Mouse (Mus musculus) midbrain, embryonic 13.5 days (tissue): Measurements from ENCODE around the gene Wdr83. TPM values are rescaled to one million over a fixed set of nuclear protein-coding genes. Genes with fewer than 3 reads are reported as not detected.
"Not testable (repeated sequence)": the region's sequence is repeated elsewhere in the genome, so short reads cannot be mapped to it uniquely, and the experiment has no call there.

Experiments
- ATAC-seq: fragments of 200-750 bp; cut with Nextera tagmentation; 2 replicates; pipeline ENCODE4 v1.8.0; 2017; ENCODE audit warnings: mild to moderate bottlenecking, moderate TSS enrichment, moderate library complexity
- H3K27ac ChIP-seq: fragments of 300-500 bp; sonication (generic); 2 replicates; pipeline ENCODE4 v1.5.1; 2015; ENCODE audit warnings: inconsistent platforms, mild to moderate bottlenecking, moderate library complexity
- H3K27me3 ChIP-seq: fragments of 300-500 bp; sonication (generic); 2 replicates; pipeline ENCODE4 v1.6.1; 2015; ENCODE audit warnings: mild to moderate bottlenecking, inconsistent platforms
- H3K36me3 ChIP-seq: fragments of 300-500 bp; sonication (generic); 2 replicates; pipeline ENCODE4 v1.6.1; 2015; ENCODE audit warnings: mild to moderate bottlenecking, inconsistent platforms
- H3K4me1 ChIP-seq: fragments of 300-500 bp; sonication (generic); replicated peaks from 2 replicates; pipeline ENCODE4 v1.6.1; 2015; ENCODE audit warnings: inconsistent platforms
- H3K4me2 ChIP-seq: fragments of 300-500 bp; sonication (generic); replicated peaks from 2 replicates; pipeline ENCODE4 v1.6.1; 2015; ENCODE audit warnings: moderate library complexity, mild to moderate bottlenecking, inconsistent platforms
- H3K4me3 ChIP-seq: fragments of 300-500 bp; sonication (generic); replicated peaks from 2 replicates; pipeline ENCODE4 v1.5.1; 2015; ENCODE audit warnings: mild to moderate bottlenecking, inconsistent platforms
- H3K9ac ChIP-seq: fragments of 300-500 bp; sonication (generic); replicated peaks from 2 replicates; pipeline ENCODE4 v1.6.1; 2015; ENCODE audit warnings: mild to moderate bottlenecking, inconsistent platforms
- H3K9me3 ChIP-seq: fragments of 300-500 bp; sonication (generic); 2 replicates; pipeline ENCODE4 v1.6.1; 2016; ENCODE audit warnings: mild to moderate bottlenecking, inconsistent platforms
- WGBS: fragments of 180-500 bp; shearing (Covaris S2); methylation state at CpG from one replicate; pipeline ENCODE4 v1.1.7; 2015; 5-methylcytosine and 5-hydroxymethylcytosine counted together
- polyA plus RNA-seq: library from polyadenylated mRNA; unstranded; fragments of >200 nt; fragmentation: Nextera tagmentation; extraction: Ambion mirVana; gene quantifications from 2 replicates; pipeline ENCODE4 v1.2.1, GENCODE M21; 2015

Wdr83 gene
- 64.1 and 68.8 TPM in 2 replicates for polyA plus RNA-seq

- ATAC-seq = peak; percentile 40
- H3K4me2 ChIP-seq = peak within 1 kb of the TSS; percentile 96
- peak within 1 kb of the TSS; percentile 82 for H3K4me3 ChIP-seq
- peaks cover 36% of the 10 kb centered on the region for H3K4me1 ChIP-seq
- no peaks in the 10 kb centered on the region for H3K9me3 ChIP-seq
- peak within 1 kb of the TSS; percentile 40; the same call in 1 of the 2 replicates for H3K27ac ChIP-seq
- H3K36me3 ChIP-seq = peaks cover 24% of the 10 kb centered on the region
- no peaks in the 10 kb centered on the region for H3K27me3 ChIP-seq
- H3K9ac ChIP-seq = peak within 1 kb of the TSS; percentile 88
- WGBS = 3% methylated on average over 9 of the region's 9 CpGs
These were observed at the start of gene Wdr83 for GRCm38 (mm10) chr8:85081216-85081555. Gene Wdr83 (minus strand): TSS chr8:85081306.

GRCm38 (mm10) chr8:85123691-85124090 is 42.6 kb upstream of the Wdr83 start:
- WGBS = 90% methylated on average over 8 of the region's 8 CpGs
- Histone ChIP-seq H3K27ac (no peak overlapping the region), H3K4me1 (peaks cover 6% of the 10 kb centered on the region; the same call in 1 of the 2 replicates), H3K4me2 (no peak overlapping the region), H3K36me3 (no peaks in the 10 kb centered on the region), H3K27me3 (no peaks in the 10 kb centered on the region), H3K4me3 (no peak overlapping the region), H3K9me3 (no peaks in the 10 kb centered on the region), H3K9ac (no peak overlapping the region)
- ATAC-seq = no peak

- WGBS = 82% methylated on average over 3 of the region's 3 CpGs
- no peak within 1 kb of the TSS for H3K9ac ChIP-seq
- H3K4me1 ChIP-seq = peaks cover 8% of the 10 kb centered on the region; the same call in 1 of the 2 replicates
- H3K27ac ChIP-seq = no peak within 1 kb of the TSS
- no peaks in the 10 kb centered on the region for H3K27me3 ChIP-seq
- no peak within 1 kb of the TSS for H3K4me2 ChIP-seq
- H3K36me3 ChIP-seq = no peaks in the 10 kb centered on the region
- H3K9me3 ChIP-seq = no peaks in the 10 kb centered on the region
- no peak for ATAC-seq
- no peak within 1 kb of the TSS for H3K4me3 ChIP-seq
These were observed 41.9 kb upstream of the Wdr83 start, which contains the start of gene Zfp791 for GRCm38 (mm10) chr8:85122995-85123394. Gene Zfp791 (minus strand): TSS chr8:85123095.

- 77% methylated on average over 5 of the region's 5 CpGs for WGBS
- not testable (repeated sequence) for H3K4me2 ChIP-seq, H3K9ac ChIP-seq, H3K9me3 ChIP-seq, H3K27ac ChIP-seq, H3K27me3 ChIP-seq, H3K4me1 ChIP-seq, H3K36me3 ChIP-seq, H3K4me3 ChIP-seq
- peak; percentile 34; the same call in 1 of the 2 replicates for ATAC-seq
These were observed 39.1 kb upstream of the Wdr83 start for GRCm38 (mm10) chr8:85120251-85120650.

- peak overlapping the region; percentile 62 for H3K27ac ChIP-seq
- peaks cover 8% of the 10 kb centered on the region; the same call in 1 of the 2 replicates for H3K4me1 ChIP-seq
- no peaks in the 10 kb centered on the region for H3K27me3 ChIP-seq
- H3K36me3 ChIP-seq = no peaks in the 10 kb centered on the region
- H3K4me2 ChIP-seq = peak overlapping the region; percentile 85
- no peaks in the 10 kb centered on the region for H3K9me3 ChIP-seq
- 8% methylated on average over 37 of the region's 37 CpGs for whole genome bisulfite sequencing
- ATAC-seq = peak; percentile 93
- peak overlapping the region; percentile 79 for H3K9ac ChIP-seq
- H3K4me3 ChIP-seq = peak overlapping the region; percentile 67
These were observed 38.2 kb upstream of the Wdr83 start for GRCm38 (mm10) chr8:85119052-85119981.

GRCm38 (mm10) chr8:85116984-85117383 is 35.9 kb upstream of the Wdr83 start:
- peaks cover 7% of the 10 kb centered on the region for H3K36me3 ChIP-seq
- WGBS = 95% methylated on average over 7 of the region's 7 CpGs
- no peak for ATAC-seq
- no peak overlapping the region for H3K9ac ChIP-seq
- H3K4me3 ChIP-seq = no peak overlapping the region
- H3K27ac ChIP-seq = no peak overlapping the region
- no peak overlapping the region for H3K4me2 ChIP-seq
- peaks cover 8% of the 10 kb centered on the region; the same call in 1 of the 2 replicates for H3K4me1 ChIP-seq
- no peaks in the 10 kb centered on the region for H3K27me3 ChIP-seq
- H3K9me3 ChIP-seq = no peaks in the 10 kb centered on the region

GRCm38 (mm10) chr8:85115501-85115900 is 34.4 kb upstream of the Wdr83 start:
- Histone ChIP-seq H3K4me1 (peaks cover 8% of the 10 kb centered on the region; the same call in 1 of the 2 replicates), H3K4me2 (no peak overlapping the region), H3K4me3 (no peak overlapping the region), H3K9ac (no peak overlapping the region), H3K36me3 (peaks cover 22% of the 10 kb centered on the region), H3K9me3 (no peaks in the 10 kb centered on the region), H3K27ac (no peak overlapping the region), H3K27me3 (no peaks in the 10 kb centered on the region)
- no peak for ATAC-seq
- WGBS = 73% methylated on average over 4 of the region's 4 CpGs

GRCm38 (mm10) chr8:85113241-85113640 is 32.1 kb upstream of the Wdr83 start:
- no peak for ATAC-seq
- Histone ChIP-seq H3K9ac (no peak overlapping the region), H3K27me3 (no peaks in the 10 kb centered on the region), H3K4me1 (no peaks in the 10 kb centered on the region), H3K27ac (no peak overlapping the region), H3K9me3 (no peaks in the 10 kb centered on the region), H3K36me3 (peaks cover 39% of the 10 kb centered on the region), H3K4me2 (no peak overlapping the region), H3K4me3 (no peak overlapping the region)
- 97% methylated on average over 10 of the region's 10 CpGs for WGBS

- H3K27me3 ChIP-seq = no peaks in the 10 kb centered on the region
- H3K9me3 ChIP-seq = no peaks in the 10 kb centered on the region
- H3K4me2 ChIP-seq = no peak overlapping the region
- peaks cover 39% of the 10 kb centered on the region for H3K36me3 ChIP-seq
- 81% methylated on average over 4 of the region's 4 CpGs for WGBS
- no peak for ATAC-seq
- no peak overlapping the region for H3K27ac ChIP-seq
- no peak overlapping the region for H3K4me3 ChIP-seq
- H3K9ac ChIP-seq = no peak overlapping the region
- no peaks in the 10 kb centered on the region for H3K4me1 ChIP-seq
These were observed 19.1 kb upstream of the Wdr83 start for GRCm38 (mm10) chr8:85100076-85100665.

GRCm38 (mm10) chr8:85096850-85097249 is 15.7 kb upstream of the Wdr83 start:
- no peak overlapping the region for H3K4me3 ChIP-seq
- no peak overlapping the region for H3K27ac ChIP-seq
- WGBS = 97% methylated on average over 4 of the region's 4 CpGs
- no peak overlapping the region for H3K4me2 ChIP-seq
- no peak for ATAC-seq
- H3K36me3 ChIP-seq = peaks cover 58% of the 10 kb centered on the region
- no peaks in the 10 kb centered on the region for H3K27me3 ChIP-seq
- no peak overlapping the region for H3K9ac ChIP-seq
- H3K9me3 ChIP-seq = no peaks in the 10 kb centered on the region
- no peaks in the 10 kb centered on the region for H3K4me1 ChIP-seq

GRCm38 (mm10) chr8:85096196-85096595 is 15.1 kb upstream of the Wdr83 start:
- Histone ChIP-seq H3K4me2 (no peak overlapping the region), H3K4me1 (no peaks in the 10 kb centered on the region), H3K9me3 (no peaks in the 10 kb centered on the region), H3K27me3 (no peaks in the 10 kb centered on the region), H3K4me3 (no peak overlapping the region), H3K27ac (no peak overlapping the region), H3K9ac (no peak overlapping the region), H3K36me3 (peaks cover 61% of the 10 kb centered on the region)
- 94% methylated on average over 16 of the region's 16 CpGs for WGBS
- ATAC-seq = no peak

GRCm38 (mm10) chr8:85095566-85095965 is 14.5 kb upstream of the Wdr83 start:
- Histone ChIP-seq H3K4me1 (no peaks in the 10 kb centered on the region), H3K27me3 (no peaks in the 10 kb centered on the region), H3K27ac (no peak overlapping the region), H3K4me2 (no peak overlapping the region), H3K9ac (no peak overlapping the region), H3K36me3 (peaks cover 66% of the 10 kb centered on the region), H3K9me3 (no peaks in the 10 kb centered on the region), H3K4me3 (no peak overlapping the region)
- WGBS = 96% methylated on average over 7 of the region's 7 CpGs
- ATAC-seq = no peak
